In the genomic region with DNA sequence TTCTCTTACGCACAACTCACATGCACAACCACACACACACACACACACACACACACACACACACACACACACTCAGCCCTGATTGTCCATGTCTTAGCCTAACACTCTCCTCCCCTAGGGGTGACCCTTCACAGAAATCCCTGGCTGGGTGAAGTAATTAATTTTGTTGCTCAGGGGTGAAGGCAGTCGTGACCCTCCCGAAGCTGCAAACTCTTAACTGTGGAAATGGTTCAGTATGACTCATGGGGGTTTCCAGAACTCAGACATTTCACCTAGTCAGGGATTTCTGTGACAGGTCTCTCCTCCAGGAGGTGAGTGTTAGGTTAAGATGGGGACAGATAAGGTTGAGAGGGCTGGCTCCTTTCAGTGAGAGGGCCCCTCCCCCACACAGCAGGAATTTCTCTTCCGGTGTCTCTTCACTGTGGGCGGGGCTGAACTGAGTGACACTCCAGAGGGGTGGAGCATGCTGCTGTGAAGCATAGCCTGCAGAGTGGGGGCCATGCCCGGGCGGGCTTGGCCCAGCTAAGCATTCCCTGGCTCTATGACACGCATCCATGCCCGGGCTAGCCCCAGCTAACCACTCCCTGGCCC, we compare ENCODE assay signal across 8 mouse cellular contexts. TPM values are rescaled to one million over a fixed set of nuclear protein-coding genes. Genes with fewer than 3 reads are reported as not detected.
DNase-seq lines count a peak whose midpoint lies in the region; ATAC-seq and TF ChIP-seq lines count a peak whose summit lies in the region.

No protein-coding gene starts in this region.

- H3K4me2 ChIP-seq in kidney, embryonic 15.5 days: 0 out of 2 replicates have a peak overlapping the region, but pooled peaks have one; percentile 23
- no peak overlapping the region for H3K4me2 ChIP-seq in midbrain, embryonic 16.5 days (ENCODE audit: low read length)

- no peaks in the 10 kb centered on the region for H3K36me3 ChIP-seq in kidney, embryonic 15.5 days
- H3K36me3 ChIP-seq in midbrain, embryonic 16.5 days (ENCODE audit: control insufficient read depth, insufficient read depth, low read length): no peaks in the 10 kb centered on the region

- H3K27ac ChIP-seq in kidney, embryonic 15.5 days: no peak overlapping the region
- no peak overlapping the region for H3K27ac ChIP-seq in midbrain, embryonic 16.5 days (ENCODE audit: low read length)

- peak; percentile 92 for ATAC-seq in kidney, embryonic 15.5 days (replicated peaks; ENCODE audit: low FRiP score)
- ATAC-seq in midbrain, embryonic 16.5 days: peak; percentile 46; the same call in 1 of the 2 replicates

- H3K9me3 ChIP-seq in kidney, embryonic 15.5 days (replicated peaks): no peaks in the 10 kb centered on the region
- no peaks in the 10 kb centered on the region for H3K9me3 ChIP-seq in midbrain, embryonic 16.5 days (replicated peaks; ENCODE audit: control insufficient read depth, low read length, poor library complexity, severe bottlenecking)

- TF ChIP-seq POLR2A in lung, adult 2 months (IDR thresholded peaks at IDR 0.05; ENCODE audit: borderline replicate concordance, extremely low read depth, low read depth, low read length): no peak

- no peak for TF ChIP-seq CTCF in lung, adult 2 months (IDR thresholded peaks at IDR 0.05; ENCODE audit: insufficient read depth, low read length)

- WGBS in lung, adult 2 months: 35% methylated on average over 9 of the region's 9 CpGs
- 27% methylated on average over 9 of the region's 9 CpGs for WGBS in kidney, embryonic 15.5 days
- WGBS in midbrain, embryonic 16.5 days: 43% methylated on average over 9 of the region's 9 CpGs

- DNase-seq in lung, adult 18-20 months: peak; percentile 22 to 27
- no peak for DNase-seq in lung, adult 2 months
- DNase-seq in embryo, embryonic 10.5 days (ENCODE audit: low spot score): peak; percentile 81
- no peak for DNase-seq in spleen, adult 18-20 months
- no peak for DNase-seq in cerebellum, adult 9-10 months
- no peak for DNase-seq in spleen, postnatal 4 days (ENCODE audit: low spot score in 2 of 2)

- no peak overlapping the region for H3K9ac ChIP-seq in kidney, embryonic 15.5 days
- no peak overlapping the region for H3K9ac ChIP-seq in midbrain, embryonic 16.5 days (ENCODE audit: low read depth, low read length)

- H3K4me1 ChIP-seq in lung, adult 2 months (ENCODE audit: control insufficient read depth, insufficient read depth, low read length): no peaks in the 10 kb centered on the region
- H3K4me1 ChIP-seq in kidney, embryonic 15.5 days: peaks cover 11% of the 10 kb centered on the region
- no peaks in the 10 kb centered on the region for H3K4me1 ChIP-seq in midbrain, embryonic 16.5 days (ENCODE audit: control insufficient read depth, insufficient read depth, low read length)

- H3K4me3 ChIP-seq in lung, adult 2 months (replicated peaks; ENCODE audit: extremely low read depth, low read depth, low read length): no peak overlapping the region
- H3K4me3 ChIP-seq in kidney, embryonic 15.5 days (replicated peaks): no peak overlapping the region
- H3K4me3 ChIP-seq in midbrain, embryonic 16.5 days (ENCODE audit: low read depth, low read length): no peak overlapping the region

- H3K27me3 ChIP-seq in kidney, embryonic 15.5 days: no peaks in the 10 kb centered on the region
- H3K27me3 ChIP-seq in midbrain, embryonic 16.5 days (ENCODE audit: control insufficient read depth, insufficient read depth, low read depth, low read length): no peaks in the 10 kb centered on the region

RNA-seq across cellular contexts. Expression of a gene that starts 30.0 kb away (rescaled TPM):
- 16.9 and 18.2 TPM in 2 replicates for polyA plus RNA-seq in lung, adult 2 months (2012; rRNA removed)
- 2.4 and 2.9 TPM in 2 replicates for polyA plus RNA-seq in kidney, embryonic 15.5 days (2015; fragmentation: Nextera tagmentation; extraction: Ambion mirVana)
- polyA plus RNA-seq in midbrain, embryonic 16.5 days (2015; fragmentation: Nextera tagmentation; extraction: Ambion mirVana): 0.72 and 0.78 TPM in 2 replicates

Comparison
In these comparisons a context has a peak if more than half of its experiments do, and no peak if none do; other contexts are left out.
1. DNase-seq: peak in lung, adult 18-20 months (2 of 2) and embryo, embryonic 10.5 days (single experiment); none in lung, adult 2 months (single experiment), spleen, adult 18-20 months (0 of 2), cerebellum, adult 9-10 months (single experiment) and spleen, postnatal 4 days (0 of 2).